Mouse (Mus musculus) frontal cortex, adult 2 months (tissue): ENCODE measurements around the gene Vapa. TPM values are rescaled to one million over a fixed set of nuclear protein-coding genes. Genes with fewer than 3 reads are reported as not detected.
"Not testable (repeated sequence)": the region's sequence is repeated elsewhere in the genome, so short reads cannot be mapped to it uniquely, and the experiment has no call there.

ENCODE experiments used
- DNase-seq, 2 experiments: peaks; one replicate each; pipeline ENCODE4 v3.0.0; 2022; ENCODE audit warnings: low spot score in 1 of 2; ENCODE audit errors: extremely low spot score in 1 of 2
- polyA plus RNA-seq: library from polyadenylated mRNA; depleted of rRNA; stranded (reverse); fragments of >200 nt; gene quantifications from 2 replicates; pipeline ENCODE4 v1.2.3, GENCODE M21; 2012

The Vapa gene
- polyA plus RNA-seq, 1 experiment, result 89.6 TPM

DNA sequence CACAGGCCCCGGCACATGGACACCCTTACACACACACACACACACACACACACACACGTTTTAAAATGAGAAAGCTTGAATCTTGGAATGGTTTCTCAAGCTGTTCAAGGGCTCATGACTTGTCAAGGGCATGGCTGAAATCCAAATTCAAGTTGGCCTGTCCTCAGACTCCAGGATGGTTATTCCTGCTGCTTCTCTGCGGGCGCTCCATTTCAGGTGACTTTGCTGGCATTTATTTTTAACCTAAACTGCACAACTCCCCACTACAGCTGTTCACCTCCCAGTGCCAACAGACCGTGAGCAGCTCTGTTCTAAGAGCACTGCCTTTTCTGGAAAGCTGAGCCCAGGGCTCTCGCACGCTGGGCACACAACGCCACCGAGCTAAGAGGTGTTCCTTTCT, 41.5 kb downstream of the Vapa start:
- DNase-seq, result peak in 1 of 2 experiments; percentile 36

DNA sequence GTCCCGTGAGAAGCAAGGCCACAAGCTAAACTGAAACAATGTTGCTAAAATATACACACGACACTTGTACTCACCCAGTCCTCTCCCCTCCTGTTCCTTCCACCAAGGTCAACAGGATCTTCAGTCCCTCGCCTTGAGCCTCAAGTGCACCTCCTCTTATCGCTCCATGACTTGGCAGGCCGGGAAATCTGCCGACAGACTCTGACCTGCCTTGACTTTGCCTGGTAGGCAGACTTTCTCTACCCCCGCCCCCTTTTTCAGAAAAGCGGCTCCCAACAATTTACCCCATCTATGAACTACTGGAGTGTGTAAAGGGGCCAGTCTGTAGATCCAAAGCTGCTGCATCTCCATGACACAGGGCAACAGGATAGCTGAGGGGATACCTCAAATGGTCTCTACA, 41.9 kb downstream of the Vapa start:
- DNase-seq, result no peak

DNA sequence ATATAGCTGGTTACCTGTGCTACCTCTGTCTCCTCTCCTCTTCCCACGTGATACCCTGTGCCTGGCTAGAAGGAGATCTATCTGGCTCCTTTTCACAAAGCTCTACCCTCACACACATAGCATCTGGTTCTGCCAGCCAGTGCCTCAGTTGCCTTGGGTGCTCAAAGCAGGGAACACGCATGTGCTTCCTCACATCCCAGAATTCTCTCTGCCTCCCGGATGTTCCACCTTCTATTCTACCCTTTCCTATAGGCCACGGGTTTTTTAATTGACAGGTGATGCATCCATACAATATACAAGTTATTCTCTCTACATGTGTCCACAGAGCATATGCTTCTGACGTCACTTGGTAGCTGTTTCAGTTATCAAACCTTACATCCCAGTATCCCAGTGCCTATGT, 49.2 kb downstream of the Vapa start:
- DNase-seq, result no peak

DNA sequence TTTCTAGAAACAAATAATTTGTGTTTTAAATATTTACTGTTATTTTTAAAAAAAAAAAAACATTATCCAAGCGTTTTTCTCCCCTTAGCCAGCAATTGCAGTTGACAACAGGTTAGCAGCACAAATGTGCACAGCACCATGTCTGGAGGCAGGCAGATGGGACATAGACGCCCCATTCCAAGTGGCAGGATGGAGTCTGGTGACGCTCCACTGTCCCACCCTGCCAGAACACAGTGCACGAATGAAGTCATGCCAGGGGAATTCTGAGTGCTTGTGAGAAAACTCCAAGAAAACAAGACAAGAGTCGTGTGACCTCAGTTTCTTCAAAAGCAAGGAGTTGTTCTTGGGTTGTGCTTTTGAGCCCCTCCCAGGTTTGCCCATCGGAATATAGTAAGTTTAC, 50.0 kb downstream of the Vapa start:
- no peak for DNase-seq

DNA sequence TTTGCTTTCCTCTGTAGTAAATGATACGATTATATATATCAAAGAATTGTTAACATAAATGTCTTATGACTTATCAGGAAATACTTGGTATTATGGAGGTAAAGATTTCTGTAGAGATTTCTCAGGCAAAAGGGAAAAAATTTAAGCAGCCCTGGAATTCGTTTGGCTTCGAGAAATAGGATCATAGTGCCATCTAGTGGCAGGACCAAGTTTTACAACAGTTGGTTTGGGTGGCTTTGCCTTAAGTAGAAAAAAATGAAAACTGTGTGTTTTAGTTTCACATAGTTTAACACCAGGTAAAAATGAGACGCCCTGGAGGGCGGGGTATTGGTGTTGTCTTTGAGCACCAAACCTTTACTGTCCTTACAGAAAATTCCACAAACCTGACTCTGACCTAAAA, 50.6 kb downstream of the Vapa start:
- peak; percentile 44 to 89 for DNase-seq

DNA sequence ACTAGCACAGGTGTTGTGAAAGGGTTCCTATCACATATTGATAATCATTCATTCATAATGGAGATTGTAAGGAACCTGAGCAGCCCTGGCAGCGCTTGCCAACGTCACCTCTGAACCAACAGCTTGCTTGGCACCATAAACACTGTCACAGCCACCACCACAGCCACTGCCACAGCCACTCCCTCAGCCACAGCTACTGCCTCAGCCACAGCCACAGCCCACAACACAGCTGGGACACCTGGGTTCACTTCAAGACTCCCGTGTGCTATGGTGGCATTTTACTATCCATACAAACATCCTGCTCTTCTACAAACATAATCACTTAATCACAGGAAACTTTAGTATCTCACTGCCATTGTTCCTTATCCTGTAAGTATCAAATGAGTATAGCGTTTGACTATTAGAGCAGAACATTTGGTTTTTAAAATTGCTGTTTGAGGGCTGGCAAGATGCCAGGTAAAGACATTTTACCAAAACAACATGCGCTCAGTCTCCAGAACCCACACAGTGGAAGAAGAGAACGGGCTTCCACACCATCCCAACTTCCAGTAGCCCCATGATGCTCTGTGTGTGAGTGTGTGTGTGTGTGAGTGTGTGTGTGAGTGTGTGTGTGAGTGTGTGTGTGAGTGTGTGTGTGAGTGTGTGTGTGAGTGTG, 51.9 kb downstream of the Vapa start:
- no peak for DNase-seq

DNA sequence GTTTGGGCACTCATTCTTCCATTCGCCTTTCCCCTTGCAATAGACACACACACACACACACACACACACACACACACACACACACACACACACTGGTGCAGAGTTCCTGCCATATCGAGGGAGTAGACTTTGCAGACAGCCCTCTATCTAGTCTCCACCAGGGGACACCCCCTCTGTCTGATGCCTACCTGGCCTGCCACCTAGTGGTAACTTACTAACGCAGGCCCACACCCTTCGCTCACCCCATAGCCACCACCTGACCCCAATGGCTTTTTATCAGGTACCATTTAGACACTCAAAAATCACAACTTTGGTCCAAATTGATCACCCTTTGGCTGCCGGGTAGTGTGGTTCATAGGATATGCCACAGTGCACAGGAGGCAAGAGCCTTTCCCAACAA, 54.1 kb downstream of the Vapa start:
- no peak for DNase-seq

DNA sequence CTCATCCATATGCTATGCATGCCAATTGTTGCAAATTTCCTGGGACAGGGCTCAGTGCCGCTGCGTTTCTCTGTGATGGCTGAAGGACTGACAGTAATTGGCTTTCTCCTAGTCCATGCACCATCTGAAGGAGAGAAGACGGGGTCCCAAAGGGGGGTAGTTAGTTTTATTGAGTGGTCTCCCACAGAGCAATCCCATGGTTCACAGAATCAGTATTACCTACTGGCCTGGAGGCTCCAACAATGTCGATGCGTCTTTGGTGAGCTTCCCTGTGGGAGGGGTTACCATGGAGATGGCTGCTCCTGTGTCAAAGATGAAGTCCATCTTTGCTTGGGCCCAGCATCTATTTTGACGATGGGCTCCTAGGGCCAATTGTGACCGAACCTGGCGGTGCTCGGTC, 54.6 kb downstream of the Vapa start:
- DNase-seq, result no peak

DNA sequence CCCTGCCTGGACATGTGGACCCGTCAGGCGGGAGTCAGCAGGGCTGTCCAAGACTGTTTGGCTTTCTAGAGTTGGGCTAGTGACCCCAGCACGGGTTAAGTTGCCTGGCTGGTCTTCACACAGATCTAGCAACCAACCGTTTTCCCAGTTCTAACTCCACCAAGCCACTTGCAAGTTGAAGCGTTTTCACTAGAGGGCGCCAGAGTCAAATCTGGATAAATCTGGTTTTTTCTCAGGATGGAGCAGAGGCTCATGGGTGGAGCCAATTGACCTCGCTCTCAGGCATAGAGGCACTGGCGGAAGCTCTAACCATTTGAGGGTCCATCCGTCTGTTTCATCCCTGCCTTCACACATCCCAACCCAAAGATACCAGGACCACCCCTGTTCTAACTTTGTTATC, 55.1 kb downstream of the Vapa start:
- peak in 1 of 2 experiments; percentile 77 for DNase-seq

DNA sequence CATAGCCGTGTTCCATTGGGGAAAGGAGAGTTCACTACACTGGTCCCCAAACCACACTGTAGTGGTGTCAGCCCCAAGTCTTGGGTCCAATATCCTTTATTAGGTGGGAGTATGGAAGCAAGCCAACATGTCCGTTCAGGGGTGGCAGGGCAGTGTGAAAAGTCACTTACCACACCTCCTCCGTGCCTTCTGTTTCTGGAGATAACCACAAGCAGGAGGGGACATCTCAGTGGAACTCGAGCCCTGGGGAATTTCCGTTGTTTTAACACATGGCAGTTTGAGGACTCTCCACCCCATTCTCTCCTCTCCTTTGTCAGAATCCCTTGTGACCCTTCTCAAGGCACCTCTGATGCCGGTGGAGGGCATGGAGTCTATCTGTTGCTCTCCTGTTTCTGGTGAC, 56.1 kb downstream of the Vapa start:
- DNase-seq, result no peak

DNA sequence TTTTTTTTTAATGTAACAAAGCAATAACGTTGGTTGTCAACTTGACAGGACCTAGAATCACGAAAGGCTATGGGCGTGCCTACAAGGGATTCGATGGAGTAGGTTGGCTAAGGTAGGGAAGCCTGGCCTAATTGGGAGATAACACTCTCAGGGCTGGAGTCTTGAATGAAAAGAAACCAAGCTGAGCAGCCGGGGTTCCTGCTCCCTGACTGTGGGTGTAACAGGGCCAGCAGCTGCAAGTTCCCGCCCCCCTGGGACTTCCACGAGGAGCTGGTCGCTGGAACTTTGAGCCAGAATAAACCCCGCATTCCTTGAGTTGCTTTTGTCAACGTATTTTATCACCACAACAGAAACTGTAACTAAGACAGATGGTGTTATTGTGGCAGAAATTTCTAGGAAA, 56.6 kb downstream of the Vapa start:
- DNase-seq, result peak in 1 of 2 experiments; percentile 32

DNA sequence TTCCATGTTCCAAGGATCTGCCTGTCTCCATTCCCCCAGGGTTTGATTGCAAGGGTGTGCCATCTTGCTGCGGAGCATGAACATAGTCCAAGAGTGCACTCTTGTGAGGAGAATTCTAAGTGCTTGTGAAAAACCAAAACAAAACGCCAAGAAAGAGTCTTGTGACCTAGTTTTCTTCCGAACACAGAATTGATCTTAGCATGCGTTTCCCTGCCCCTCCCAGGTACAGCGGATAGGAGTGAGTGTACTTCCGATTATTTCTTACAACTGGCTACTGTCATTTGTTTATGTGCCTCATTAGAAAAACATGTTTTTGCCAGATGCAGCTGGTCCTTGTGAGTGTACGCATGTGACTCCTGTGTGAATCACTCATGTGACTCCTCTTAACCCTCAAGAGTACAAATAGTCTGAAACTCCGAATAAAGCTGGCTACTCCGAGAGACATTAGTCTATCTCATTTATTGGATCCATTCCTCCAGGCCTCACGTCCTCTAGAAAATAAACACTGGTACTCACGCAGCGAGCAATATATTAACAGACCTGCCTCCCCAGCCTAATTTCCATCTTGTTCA, 60.8 kb downstream of the Vapa start:
- no peak for DNase-seq

DNA sequence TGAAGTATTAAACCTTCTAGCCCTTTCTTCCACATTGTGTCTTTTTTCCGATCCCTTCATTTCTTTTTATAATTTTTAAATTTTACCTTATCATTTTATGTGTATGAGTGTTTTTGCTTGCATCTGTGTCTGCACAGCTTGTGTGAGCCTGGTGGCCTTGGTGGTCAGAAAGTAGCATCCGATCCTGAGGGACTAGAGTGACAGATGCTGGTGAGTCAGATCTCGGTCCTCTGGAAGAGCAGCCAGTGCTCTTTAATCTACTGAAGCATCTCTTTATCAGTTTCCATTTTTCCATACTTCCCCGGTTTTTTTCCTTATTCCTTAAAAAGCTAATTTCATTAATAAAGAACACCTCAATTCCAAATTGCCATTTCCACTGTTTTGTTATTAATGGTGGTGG, 63.0 kb downstream of the Vapa start:
- no peak for DNase-seq

DNA sequence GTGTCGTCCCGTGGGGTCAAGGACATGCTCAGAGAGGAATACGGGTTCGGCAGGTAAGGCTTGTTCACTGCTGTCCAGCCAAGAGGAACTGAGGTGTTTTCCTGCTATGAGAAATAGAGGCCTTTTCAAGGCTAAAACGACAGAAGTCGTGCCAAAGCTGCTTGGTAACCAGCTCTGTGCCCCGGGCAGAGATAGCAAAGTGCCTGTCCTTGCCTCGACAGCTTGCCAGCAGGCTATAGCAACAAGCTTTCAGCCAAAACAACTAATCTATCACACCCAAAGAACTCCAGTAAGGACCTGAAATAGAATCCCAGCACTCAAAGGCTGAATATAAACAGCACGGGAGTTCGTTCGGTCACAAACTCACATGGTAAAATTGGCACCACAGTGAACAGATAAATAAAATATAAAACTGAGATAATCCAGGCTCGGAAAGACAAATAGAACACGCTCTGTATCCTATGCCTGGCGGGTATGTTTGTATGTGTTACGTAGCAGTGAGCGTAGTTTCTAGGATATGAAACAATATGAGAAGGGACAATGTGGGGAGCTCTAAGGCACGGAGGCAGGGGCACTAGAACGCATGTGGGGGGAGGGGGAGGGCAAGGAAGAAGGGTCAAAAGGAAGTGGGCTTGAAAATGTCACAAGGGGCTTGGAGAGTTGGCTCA, 64.5 kb downstream of the Vapa start:
- DNase-seq, result no peak

DNA sequence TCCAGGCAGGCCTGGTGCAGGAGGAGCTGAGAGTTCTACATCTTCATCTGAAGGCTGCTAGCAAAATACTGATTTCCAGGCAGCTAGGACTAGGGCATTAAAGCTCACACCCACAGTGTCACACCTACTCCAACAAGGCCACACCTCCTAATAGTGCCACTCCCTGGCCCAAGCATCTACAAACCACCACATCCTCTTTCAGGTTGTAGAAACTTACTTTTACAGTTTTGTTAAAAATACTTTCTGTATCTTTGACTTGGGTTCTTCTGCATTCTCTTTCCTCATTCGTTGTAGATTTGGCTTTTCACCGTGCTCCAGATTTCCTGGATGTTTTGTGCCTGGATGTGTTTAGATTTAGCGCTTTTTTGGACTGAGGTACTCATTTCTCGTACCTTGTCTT, 67.1 kb downstream of the Vapa start:
- not testable (repeated sequence) for DNase-seq

DNA sequence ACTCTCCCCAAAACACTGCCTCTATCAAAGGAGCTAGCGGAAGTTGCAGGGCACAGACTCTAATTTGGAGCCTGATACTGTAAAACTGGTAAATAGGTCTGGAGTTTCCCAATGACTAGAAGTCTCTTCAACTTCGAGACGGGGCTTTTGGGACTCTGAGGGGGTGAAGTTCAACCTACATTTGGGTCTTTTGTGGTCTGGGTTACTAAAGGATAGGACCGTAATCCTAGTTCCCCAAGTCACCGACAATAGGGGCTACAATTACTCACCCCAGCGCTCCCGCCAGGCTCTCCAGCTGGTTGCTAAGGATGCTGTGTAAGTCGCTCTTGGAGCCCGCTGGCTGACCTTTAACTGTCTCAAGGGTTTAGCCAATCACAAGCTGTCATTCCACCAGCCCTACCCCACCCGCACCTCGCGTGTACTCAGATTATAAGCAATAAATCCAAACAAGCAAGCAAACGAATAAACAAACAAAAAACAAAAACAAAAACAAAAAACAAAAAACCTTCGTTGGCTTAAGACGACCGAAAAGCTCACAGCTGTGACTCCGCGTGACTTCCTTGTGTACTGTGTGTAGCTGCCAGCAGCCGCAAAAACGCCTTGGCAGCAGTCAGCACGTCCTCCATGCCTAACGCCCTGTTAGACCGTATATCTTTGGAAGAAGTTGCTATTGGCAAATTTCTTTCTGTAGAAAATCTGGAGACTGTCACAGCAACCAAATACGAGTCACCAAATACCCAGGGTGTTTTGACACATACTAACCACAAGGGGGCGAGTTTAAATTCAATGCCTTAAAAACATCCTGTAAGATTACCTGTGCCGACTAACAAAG, 72.7 kb downstream of the Vapa start, which contains the start of gene Tmem232:
Gene Tmem232 (minus strand): TSS at position 342 of the 832 bp plus-strand sequence.
- DNase-seq, result peak in 1 of 2 experiments; percentile 44

DNA sequence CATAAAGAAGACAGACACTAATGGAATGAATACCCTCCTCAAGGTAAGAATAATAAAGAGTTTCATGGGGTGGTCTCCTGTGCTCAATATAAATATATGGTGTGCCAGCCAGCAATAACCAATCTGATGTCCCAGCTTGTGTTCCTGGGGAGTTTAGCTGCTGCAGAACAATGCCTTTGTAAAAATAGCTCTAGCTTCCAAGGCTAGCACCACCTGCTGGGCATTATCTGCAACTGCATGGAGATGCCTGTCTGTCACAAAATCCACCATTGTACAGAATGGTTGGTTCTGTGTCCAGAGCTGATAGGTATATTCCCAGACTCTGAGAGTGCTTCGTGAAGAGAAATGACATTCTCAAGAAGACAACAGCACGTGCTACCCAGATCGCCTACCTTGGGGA, 77.2 kb downstream of the Vapa start:
- peak in 1 of 2 experiments; percentile 68 for DNase-seq

DNA sequence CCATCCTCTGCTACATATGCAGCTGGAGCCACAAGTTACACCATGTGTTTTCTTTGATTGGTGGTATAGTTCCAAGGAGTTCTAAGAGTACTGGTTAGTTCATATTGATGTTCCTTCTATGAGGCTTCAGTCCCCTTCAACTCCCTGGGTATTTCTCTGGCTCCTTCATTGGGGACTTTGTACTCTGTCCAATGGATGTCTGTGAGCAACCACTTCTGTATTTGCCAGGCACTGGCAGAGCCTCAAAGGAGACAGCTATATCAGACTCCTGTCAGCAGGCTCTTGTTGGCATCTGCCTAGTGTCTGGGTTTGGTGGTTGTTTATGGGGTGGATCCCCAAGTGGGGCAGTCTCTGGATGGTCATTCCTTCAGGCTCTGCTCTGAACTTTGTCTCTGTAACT, 81.0 kb downstream of the Vapa start:
- DNase-seq, result not testable (repeated sequence)
